Mouse (Mus musculus) G1E (cell line): ENCODE measurements around the gene Acot2.
"Not testable (repeated sequence)": the region's sequence is repeated elsewhere in the genome, so short reads cannot be mapped to it uniquely, and the experiment has no call there.

Source experiments
- CTCF ChIP-seq: IDR thresholded peaks from 2 replicates; pipeline ENCODE4 v1.5.1; 2012; ENCODE audit warnings: low read depth, low read length, inconsistent platforms, mixed read lengths
- POLR2AphosphoS5 ChIP-seq: IDR thresholded peaks from 2 replicates; pipeline ENCODE4 v1.6.1; 2012; ENCODE audit warnings: low read depth, low read length, inconsistent platforms; ENCODE audit not compliant: insufficient replicate concordance

GRCm38 (mm10) chr12:84038241-84038640, 50.6 kb downstream of the Acot2 start, which contains the start of gene Acot4:
- not testable (repeated sequence) for TF ChIP-seq CTCF, POLR2AphosphoS5
